Mouse (Mus musculus) brain, embryonic 14.5 days (tissue): ENCODE measurements around the gene Safb.

ENCODE experiments used
- CTCF ChIP-seq: fragments of 200-500 bp; IDR thresholded peaks from 2 replicates; pipeline ENCODE4 v1.5.1; 2012; ENCODE audit warnings: inconsistent platforms, mild to moderate bottlenecking, moderate library complexity, borderline replicate concordance; ENCODE audit not compliant: insufficient read depth, insufficient read length; ENCODE audit errors: extremely low read depth
- POLR2A ChIP-seq: fragments of 200-500 bp; IDR thresholded peaks from 2 replicates; pipeline ENCODE4 v1.6.1; 2012; ENCODE audit warnings: mild to moderate bottlenecking, inconsistent platforms, borderline replicate concordance; ENCODE audit not compliant: poor library complexity, insufficient read depth, insufficient read length, severe bottlenecking; ENCODE audit errors: extremely low read depth

GRCm38 (mm10) chr17:56588921-56589320 lies 4.3 kb downstream of the Safb start:
- TF ChIP-seq CTCF (no peak), POLR2A (no peak)
